Mouse (Mus musculus) forelimb bud, embryonic 11.5 days (tissue): ENCODE measurements around the gene Scaf11.
"Not testable (repeated sequence)": the region's sequence is repeated elsewhere in the genome, so short reads cannot be mapped to it uniquely, and the experiment has no call there.

Experiments
- DNase-seq: peaks from one replicate; pipeline ENCODE4 v3.0.0-alpha.2; 2012; ENCODE audit warnings: low read depth, low spot score

Gene Scaf11

GRCm38 (mm10) chr15:96465076-96465475, 4.4 kb upstream of the Scaf11 start:
- no peak for DNase-seq

- DNase-seq, result no peak
Observed at GRCm38 (mm10) chr15:96463821-96464220, 3.2 kb upstream of the Scaf11 start.

GRCm38 (mm10) chr15:96462611-96463010, 2.0 kb upstream of the Scaf11 start:
- no peak for DNase-seq

- DNase-seq, result peak; percentile 21
Observed at GRCm38 (mm10) chr15:96461541-96462512, 1.2 kb upstream of the Scaf11 start.

DNA sequence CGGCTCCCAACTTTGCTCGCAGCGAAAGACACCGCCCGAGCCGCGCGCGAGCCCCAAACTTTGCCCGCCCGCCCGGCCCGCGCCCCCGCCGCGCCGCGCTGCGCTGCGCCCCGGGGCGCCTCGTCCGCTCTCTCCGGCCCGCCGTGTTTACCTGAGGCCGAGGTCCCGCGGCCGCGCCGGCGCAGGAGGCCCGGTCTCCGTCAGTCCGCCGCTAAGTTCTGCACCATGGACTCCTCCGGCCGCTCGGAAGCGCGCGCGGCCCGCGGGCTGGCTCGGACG, 253 bp downstream of the Scaf11 start:
- no peak for DNase-seq

GRCm38 (mm10) chr15:96459741-96460450, 747 bp downstream of the Scaf11 start:
- DNase-seq, result peak; percentile 67

GRCm38 (mm10) chr15:96458273-96458672, 2.4 kb downstream of the Scaf11 start:
- no peak for DNase-seq

- DNase-seq, result no peak
Observed at GRCm38 (mm10) chr15:96457338-96457664, 3.3 kb downstream of the Scaf11 start.

DNA sequence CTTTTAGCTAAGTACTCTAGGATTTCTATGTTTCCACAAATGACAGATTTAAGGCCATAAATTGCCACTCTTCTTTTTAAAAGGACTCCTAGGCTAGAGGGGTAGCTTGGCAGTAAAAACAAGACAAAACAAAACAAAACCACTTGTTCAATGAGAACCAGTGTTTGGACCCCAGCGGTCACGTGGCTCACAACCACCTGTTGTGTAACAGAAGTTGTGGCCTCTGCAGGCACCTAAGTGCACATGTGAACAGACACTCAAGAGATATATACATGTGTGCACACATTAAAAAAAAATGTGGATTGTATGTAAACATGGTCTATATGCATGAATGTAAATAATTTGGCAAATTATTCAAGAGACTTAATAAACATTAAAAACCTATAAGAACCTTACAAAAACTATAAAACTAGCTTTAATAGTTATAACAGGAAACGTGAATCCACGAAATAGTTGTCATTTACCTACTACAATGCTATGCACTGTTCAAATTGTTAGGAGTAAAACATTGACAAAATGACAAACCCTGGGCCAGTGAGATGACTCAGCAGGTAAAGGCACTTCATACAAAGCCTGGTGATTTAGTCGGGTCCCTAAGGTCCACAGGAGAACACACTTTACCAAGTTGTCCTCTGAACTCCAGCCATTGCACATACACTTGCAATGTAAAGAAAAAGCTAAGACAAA, 3.8 kb downstream of the Scaf11 start:
- DNase-seq, result no peak

DNA sequence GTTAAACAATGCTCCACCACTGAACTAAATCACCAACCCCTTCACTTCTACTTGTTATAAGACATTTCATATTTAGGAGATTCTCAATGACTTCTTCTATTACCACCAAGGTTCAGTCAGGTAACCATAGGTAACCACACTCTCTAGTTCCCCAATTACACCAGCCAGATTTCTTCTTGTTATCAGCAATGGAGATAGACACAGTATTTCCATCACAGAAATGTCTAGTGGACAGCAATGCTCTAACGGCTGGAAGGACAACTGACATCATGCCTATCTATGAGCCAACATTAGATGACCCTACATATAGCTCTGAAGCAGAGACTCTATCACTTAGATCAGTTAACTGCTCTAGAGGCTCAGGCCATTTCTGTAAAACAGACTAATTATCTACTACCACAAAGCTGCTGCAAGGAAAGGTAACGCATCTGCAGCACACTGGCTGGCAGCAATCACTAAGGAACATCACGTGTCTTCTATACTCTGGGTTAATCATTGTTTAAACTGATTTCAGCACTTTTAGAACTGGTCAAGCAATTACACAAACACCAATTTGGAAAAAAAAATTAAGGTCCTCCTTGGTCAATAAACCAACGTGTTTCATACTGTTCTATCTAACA, 4.9 kb downstream of the Scaf11 start:
- DNase-seq, result no peak

DNA sequence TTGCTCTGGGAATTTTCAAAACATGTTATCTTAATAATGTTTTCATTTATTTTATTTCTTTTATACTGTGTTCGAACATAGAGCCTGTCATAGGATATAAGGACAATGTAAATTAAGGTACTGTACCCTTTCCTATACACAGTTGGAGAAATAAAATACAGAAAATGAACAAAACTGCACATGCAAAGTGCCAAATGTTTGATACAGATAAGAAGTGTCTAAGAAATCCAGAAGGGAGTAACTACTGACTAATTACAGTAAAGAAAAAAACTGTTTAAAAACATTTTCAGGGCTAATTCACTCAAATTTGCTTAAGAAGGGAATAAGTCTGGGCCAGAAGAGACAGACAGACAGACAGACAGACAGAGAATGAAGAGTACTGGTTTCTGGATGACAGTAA, 7.3 kb downstream of the Scaf11 start:
- DNase-seq, result no peak

- no peak for DNase-seq
Observed at GRCm38 (mm10) chr15:96448656-96449299, 11.9 kb downstream of the Scaf11 start.

- no peak for DNase-seq
Observed at GRCm38 (mm10) chr15:96446785-96447184, 13.9 kb downstream of the Scaf11 start.

DNA sequence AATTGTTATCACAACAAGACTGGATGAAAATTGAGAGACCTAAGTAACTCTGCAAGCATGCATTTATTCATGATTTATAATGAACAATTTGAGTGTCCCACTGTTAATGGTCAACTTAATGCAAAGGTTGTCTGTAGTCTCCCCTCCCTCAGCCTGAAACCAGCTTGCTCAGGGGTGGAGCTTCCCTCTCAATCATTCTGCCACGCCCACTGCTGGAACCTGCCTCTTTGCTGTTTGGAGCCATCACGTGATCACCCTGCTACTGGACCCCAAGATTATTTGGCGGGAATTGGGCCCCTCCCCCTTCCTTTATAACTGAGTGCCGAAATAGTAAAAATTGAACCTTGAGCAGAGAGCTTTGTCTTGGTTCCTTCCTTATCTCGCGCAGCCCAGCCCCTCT, 19.2 kb downstream of the Scaf11 start:
- not testable (repeated sequence) for DNase-seq

DNA sequence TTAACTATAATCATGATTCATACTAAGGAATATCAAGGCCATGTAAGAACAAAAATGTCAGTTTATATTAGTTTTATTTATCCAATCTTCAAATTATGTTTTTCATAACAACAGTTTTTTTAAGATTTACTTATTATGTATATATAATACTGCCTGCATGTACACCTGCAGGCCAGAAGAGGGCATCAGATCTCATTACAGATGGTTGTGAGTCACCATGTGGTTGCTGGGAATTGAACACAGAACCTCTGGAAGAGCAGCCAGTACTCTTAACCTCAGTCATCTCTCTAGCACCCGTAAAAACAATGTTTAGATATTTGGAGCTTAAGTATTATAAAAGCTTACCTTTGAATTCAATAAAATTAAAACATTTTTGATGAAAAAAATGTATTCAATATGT, 26.4 kb downstream of the Scaf11 start:
- no peak for DNase-seq

- no peak for DNase-seq
Observed at GRCm38 (mm10) chr15:96419920-96420319, 40.7 kb downstream of the Scaf11 start.

- DNase-seq, result no peak
Observed at GRCm38 (mm10) chr15:96418161-96418560, 42.5 kb downstream of the Scaf11 start.

GRCm38 (mm10) chr15:96408717-96409121, 51.9 kb downstream of the Scaf11 start:
- no peak for DNase-seq

DNA sequence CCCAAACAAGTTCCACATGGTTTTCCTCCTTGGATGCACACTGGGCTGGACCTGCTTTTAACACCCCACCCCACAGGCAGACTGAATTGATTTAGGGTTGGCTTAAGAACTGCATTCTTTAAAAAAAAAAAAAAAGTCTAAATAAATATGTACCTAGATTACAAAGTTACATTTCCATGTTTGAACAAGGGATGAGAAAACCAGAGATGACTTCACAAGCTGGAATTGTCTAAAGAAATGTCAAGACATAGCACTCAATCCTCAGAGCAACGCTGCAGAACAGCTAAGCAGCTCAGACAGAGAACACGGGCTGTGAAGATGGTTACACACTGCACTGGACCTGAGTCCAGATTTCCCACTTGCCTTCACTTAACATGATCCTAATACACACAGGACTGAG, 53.5 kb downstream of the Scaf11 start:
- no peak for DNase-seq

DNA sequence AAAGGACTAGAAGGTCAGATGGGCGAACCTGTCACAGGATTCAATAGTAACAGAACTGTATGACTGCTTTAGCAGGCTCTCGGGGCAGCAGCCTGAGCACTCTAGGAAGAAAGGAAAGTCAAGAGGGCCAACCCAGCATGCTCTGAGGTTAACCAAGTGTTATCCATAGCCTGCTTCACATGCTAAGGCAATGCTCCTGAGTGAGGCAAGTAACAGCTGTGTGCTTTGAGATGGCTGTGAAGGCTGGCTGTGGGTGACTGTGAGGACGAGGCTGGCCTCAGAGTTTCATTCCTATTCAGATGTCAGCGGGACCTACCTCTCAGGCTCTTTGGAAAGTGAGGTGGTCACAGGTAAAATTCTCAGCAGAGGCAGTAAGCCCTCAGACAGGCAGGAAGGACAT, 54.4 kb downstream of the Scaf11 start:
- DNase-seq, result no peak

DNA sequence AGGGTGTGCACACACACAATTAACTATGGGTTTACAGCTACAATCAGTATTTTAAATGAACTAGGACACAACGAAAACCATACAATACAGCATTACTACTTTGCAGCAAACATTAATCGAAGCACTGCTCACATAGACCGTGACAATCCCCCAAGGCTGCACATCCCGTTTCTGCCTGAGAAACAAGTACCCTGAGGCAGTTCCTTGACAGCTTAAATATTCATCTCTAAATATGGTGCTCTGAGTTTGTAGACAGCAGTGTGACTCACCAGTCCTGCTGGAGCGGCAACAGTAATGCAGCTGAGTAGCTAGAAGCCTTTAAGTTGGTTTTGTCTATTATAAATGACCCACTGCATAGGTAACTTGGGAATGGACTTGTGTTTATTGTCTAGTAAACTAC, 55.1 kb downstream of the Scaf11 start:
- no peak for DNase-seq

GRCm38 (mm10) chr15:96398333-96398732, 62.3 kb downstream of the Scaf11 start:
- no peak for DNase-seq
